In genomic region chr2:131678484-131678883, GRCm38 (mm10) we compare ENCODE assay signal across 27 mouse cellular contexts.
"Had no signal": no experiment of that assay in that cellular context is flagged by ENCODE, and none has a peak within 500 bp of the region (broad histone marks: within the 10 kb centered on the region; RNA-seq: fewer than 3 reads in every experiment).

No protein-coding gene starts in this region.

- H3K36me3 ChIP-seq: embryonic facial prominence, embryonic 12.5 days; embryonic facial prominence, embryonic 13.5 days; forebrain, embryonic 10.5 days; forebrain, embryonic 12.5 days; forebrain, embryonic 15.5 days had no signal

- H3K4me2 ChIP-seq: embryonic facial prominence, embryonic 12.5 days; embryonic facial prominence, embryonic 13.5 days; forebrain, embryonic 12.5 days; forebrain, embryonic 13.5 days; forebrain, embryonic 15.5 days; heart, embryonic 11.5 days had no signal

- H3K4me3 ChIP-seq: embryonic facial prominence, embryonic 12.5 days; embryonic facial prominence, embryonic 13.5 days; erythroblast, embryonic 14.5 days; forebrain, embryonic 10.5 days; forebrain, embryonic 12.5 days; forebrain, embryonic 13.5 days; forebrain, embryonic 15.5 days; gastrocnemius, adult 2 months; heart, adult 2 months had no signal

- H3K4me1 ChIP-seq: embryonic facial prominence, embryonic 12.5 days; forebrain, embryonic 10.5 days; forebrain, embryonic 12.5 days; forebrain, embryonic 13.5 days; forebrain, embryonic 15.5 days had no signal

- DNase-seq: cerebellum, adult 2 months; cerebellum, adult 8-10 months; cerebellum, adult 9-10 months; cerebellum, adult 9-11 months; cerebellum, postnatal 10 days; cerebellum, postnatal 14 days; cerebellum, postnatal 25 days; cerebellum, postnatal 36 days; embryo, embryonic 11 days; forebrain, postnatal 0 days; gastrocnemius, adult 2 months; gastrocnemius, postnatal 10 days; gastrocnemius, postnatal 14 days; gastrocnemius, postnatal 25 days; gastrocnemius, postnatal 36 days; heart, adult 18-20 months; heart, adult 2 months had no signal

- H3K9ac ChIP-seq: embryonic facial prominence, embryonic 12.5 days; embryonic facial prominence, embryonic 13.5 days; forebrain, embryonic 12.5 days; forebrain, embryonic 13.5 days; forebrain, embryonic 15.5 days; forebrain, postnatal 0 days had no signal

- H3K27me3 ChIP-seq: embryonic facial prominence, embryonic 12.5 days; embryonic facial prominence, embryonic 13.5 days; forebrain, embryonic 12.5 days; forebrain, embryonic 13.5 days; forebrain, embryonic 15.5 days had no signal

- ATAC-seq: forebrain, embryonic 13.5 days; forebrain, embryonic 14.5 days; forebrain, embryonic 15.5 days; forebrain, embryonic 16.5 days; forebrain, postnatal 0 days had no signal

- H3K9me3 ChIP-seq: embryonic facial prominence, embryonic 12.5 days; embryonic facial prominence, embryonic 13.5 days; forebrain, embryonic 10.5 days; forebrain, embryonic 12.5 days; forebrain, embryonic 13.5 days; forebrain, embryonic 15.5 days had no signal

- H3K27ac ChIP-seq: embryonic facial prominence, embryonic 12.5 days; embryonic facial prominence, embryonic 13.5 days; forebrain, embryonic 10.5 days; forebrain, embryonic 12.5 days; forebrain, embryonic 13.5 days; forebrain, embryonic 15.5 days; gastrocnemius, adult 2 months; heart, adult 2 months had no signal
